Mouse (Mus musculus) heart, postnatal 0 days (tissue): Measurements from ENCODE around the gene Atxn7l1.

Experiments used
- CTCF ChIP-seq: IDR thresholded peaks from 2 replicates; pipeline ENCODE4 v1.5.1; 2016; ENCODE audit warnings: antibody characterized with exemption, control low read depth, low read depth
- EP300 ChIP-seq: IDR thresholded peaks from 2 replicates; pipeline ENCODE4 v1.6.1; 2016; ENCODE audit warnings: antibody characterized with exemption, low read depth

- TF ChIP-seq CTCF (no peak), EP300 (no peak)
Observed at GRCm38 (mm10) chr12:33146622-33147433, 665 bp upstream of the Atxn7l1 start.
